In the genomic region with DNA sequence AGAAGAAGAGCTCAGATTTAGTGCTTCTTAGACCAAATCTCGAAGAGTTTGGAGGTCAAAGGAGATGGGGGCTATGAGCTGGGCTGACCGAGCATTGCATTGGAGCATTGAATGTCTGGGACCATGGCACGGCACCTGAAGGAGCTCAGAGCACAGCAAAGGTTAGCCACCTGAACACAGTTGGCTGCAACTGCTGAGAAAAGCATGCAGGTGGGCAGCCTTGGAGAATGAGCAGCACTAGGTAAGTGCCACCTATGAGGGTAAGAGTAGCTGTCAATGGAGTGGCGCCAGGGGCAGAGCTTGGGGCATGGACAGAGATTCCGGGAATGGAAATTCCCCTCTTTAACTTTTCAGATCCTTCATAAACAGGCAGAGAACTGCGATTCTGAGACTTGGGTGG, we compare ENCODE assay signal across 17 mouse cellular contexts.
DNase-seq lines count a peak whose midpoint lies in the region.
"Had no signal": no experiment of that assay in that cellular context is flagged by ENCODE, and none has a peak within 500 bp of the region (broad histone marks: within the 10 kb centered on the region; RNA-seq: fewer than 3 reads in every experiment).

No protein-coding gene starts in this region.

- peak; percentile 78 for DNase-seq in heart, adult 11 months
- no peak for DNase-seq in heart, postnatal 36 days
- peak; percentile 5 to 52 for DNase-seq in spleen, postnatal 4 days (ENCODE audit: low spot score in 2 of 2)
- no peak for DNase-seq in spleen, postnatal 36 days (ENCODE audit: low spot score in 2 of 2)
- peak; percentile 30 for DNase-seq in testis, postnatal 10 days (ENCODE audit: low spot score)
- DNase-seq in testis, postnatal 14 days (ENCODE audit: low spot score): no peak
- peak; percentile 4 for DNase-seq in thymus, postnatal 4 days
- no peak for DNase-seq in thymus, postnatal 25 days
- DNase-seq: adrenal gland, adult 2 months; adrenal gland, adult 8-10 months; adrenal gland, postnatal 10 days; adrenal gland, postnatal 14 days; adrenal gland, postnatal 25 days; adrenal gland, postnatal 36 days; B cell, adult 2 months; cerebellum, adult 11 months; cerebellum, adult 11-12 months had no signal

- intact Hi-C loops in heart, postnatal 36 days (cut with DNase I): no loop called here

Comparison
In these comparisons a context has a peak if more than half of its experiments do, and no peak if none do; other contexts are left out.
1. DNase-seq: peak in heart, adult 11 months (single experiment), spleen, postnatal 4 days (2 of 2), testis, postnatal 10 days (single experiment) and thymus, postnatal 4 days (single experiment); none in heart, postnatal 36 days (0 of 2), spleen, postnatal 36 days (0 of 2), testis, postnatal 14 days (single experiment) and thymus, postnatal 25 days (single experiment).